Mouse (Mus musculus) embryonic fibroblast, embryonic 13.5 days (primary cell): ENCODE data around the gene Ubxn1.

Experiments used
- CTCF ChIP-seq: IDR thresholded peaks from 2 replicates; pipeline ENCODE4 v1.5.1; 2011; ENCODE audit warnings: mild to moderate bottlenecking, control low read depth, low read length, moderate library complexity, borderline replicate concordance; ENCODE audit not compliant: insufficient read depth
- POLR2A ChIP-seq: IDR thresholded peaks from 2 replicates; pipeline ENCODE4 v1.6.1; 2011; ENCODE audit warnings: low read depth, mild to moderate bottlenecking, control low read depth, low read length, moderate library complexity

DNA sequence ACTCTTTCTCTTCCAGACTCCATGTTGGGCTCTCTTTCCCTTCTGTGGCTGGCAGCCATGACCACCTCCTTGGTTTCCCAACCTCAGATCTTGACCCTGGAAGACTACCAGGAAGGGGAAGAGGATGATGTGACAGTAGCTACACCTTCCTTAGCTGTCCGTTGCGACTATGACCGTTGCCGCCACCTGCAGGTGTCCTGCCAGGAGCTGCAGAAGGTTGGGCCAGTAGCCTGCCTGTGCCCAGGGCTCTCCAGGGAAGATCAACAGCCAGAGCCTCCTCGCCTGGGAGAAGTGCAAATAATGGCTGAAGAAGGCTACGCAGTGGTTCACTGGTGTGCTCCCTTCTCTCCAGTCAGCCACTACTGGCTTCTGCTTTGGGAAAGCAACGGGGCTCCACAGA is 19.7 kb upstream of the Ubxn1 start:
- TF ChIP-seq CTCF, result no peak
- TF ChIP-seq POLR2A, result no peak
